Mouse (Mus musculus): Measurements from ENCODE around the gene Mri1. TPM values are rescaled to one million over a fixed set of nuclear protein-coding genes. Genes with fewer than 3 reads are reported as not detected.

Gene Mri1
- polyA plus RNA-seq, 1 experiment from 2014 or later = 45.0 TPM

DNA sequence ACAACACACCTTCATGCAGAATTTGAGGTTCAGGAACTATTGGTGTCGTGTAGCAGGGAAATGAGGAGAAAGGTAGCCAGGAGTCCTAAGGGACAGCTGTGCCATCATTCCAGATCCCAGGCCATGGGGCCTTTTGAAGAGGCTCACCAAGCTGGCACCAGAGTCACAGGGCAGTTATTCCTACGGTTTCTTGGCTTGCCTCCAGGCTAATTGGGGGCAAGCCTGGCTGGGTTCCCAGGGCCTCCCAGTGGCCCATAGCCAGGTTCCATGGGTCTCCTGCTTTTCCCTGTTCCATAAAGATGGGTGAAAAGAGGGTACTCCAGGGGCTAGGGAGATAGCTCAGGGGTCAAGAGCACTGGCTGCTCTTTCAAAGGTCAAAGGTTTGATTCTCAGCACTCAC lies 15.3 kb downstream of the Mri1 start:
- Histone ChIP-seq H3K4me2 (ENCODE audit: low read depth, low read length) (no peak overlapping the region), H3K27me3 (ENCODE audit: control insufficient read depth, insufficient read depth, low read length) (no peaks in the 10 kb centered on the region), H3K4me1 (ENCODE audit: control insufficient read depth, insufficient read depth, low read length) (peaks cover 21% of the 10 kb centered on the region), H3K9ac (ENCODE audit: low read length) (no peak overlapping the region), H3K4me3 (ENCODE audit: low read length) (no peak overlapping the region), H3K27ac (ENCODE audit: low read length) (peak overlapping the region; percentile 59), H3K36me3 (ENCODE audit: control insufficient read depth, insufficient read depth) (peaks cover 27% of the 10 kb centered on the region), H3K9me3 (replicated peaks; ENCODE audit: control insufficient read depth, low read length) (no peaks in the 10 kb centered on the region)
- no peak for ATAC-seq (replicated peaks; ENCODE audit: extremely low read depth, insufficient read depth, low FRiP score)
- 32% methylated on average over 2 of the region's 2 CpGs for WGBS

- Histone ChIP-seq H3K4me2 (ENCODE audit: low read depth, low read length) (no peak overlapping the region), H3K4me3 (ENCODE audit: low read length) (no peak overlapping the region), H3K27ac (ENCODE audit: low read length) (peak overlapping the region; percentile 59), H3K9me3 (replicated peaks; ENCODE audit: control insufficient read depth, low read length) (no peaks in the 10 kb centered on the region), H3K4me1 (ENCODE audit: control insufficient read depth, insufficient read depth, low read length) (peaks cover 22% of the 10 kb centered on the region), H3K27me3 (ENCODE audit: control insufficient read depth, insufficient read depth, low read length) (no peaks in the 10 kb centered on the region), H3K36me3 (ENCODE audit: control insufficient read depth, insufficient read depth) (peaks cover 21% of the 10 kb centered on the region), H3K9ac (ENCODE audit: low read length) (peak overlapping the region; percentile 30; the same call in 1 of the 2 replicates)
- ATAC-seq (replicated peaks; ENCODE audit: extremely low read depth, insufficient read depth, low FRiP score) = no peak
- 36% methylated on average over 6 of the region's 6 CpGs for WGBS
These were observed 16.0 kb downstream of the Mri1 start for GRCm38 (mm10) chr8:84241167-84241566.

- H3K27me3 ChIP-seq (ENCODE audit: control insufficient read depth, insufficient read depth, low read length) = no peaks in the 10 kb centered on the region
- H3K4me2 ChIP-seq (ENCODE audit: low read depth, low read length) = peak overlapping the region; percentile 85
- peak overlapping the region; percentile 75 for H3K9ac ChIP-seq (ENCODE audit: low read length)
- 12% methylated on average over 19 of the region's 19 CpGs for WGBS
- H3K36me3 ChIP-seq (ENCODE audit: control insufficient read depth, insufficient read depth) = no peaks in the 10 kb centered on the region
- H3K9me3 ChIP-seq (replicated peaks; ENCODE audit: control insufficient read depth, low read length) = no peaks in the 10 kb centered on the region
- peak overlapping the region; percentile 74 for H3K27ac ChIP-seq (ENCODE audit: low read length)
- peaks cover 30% of the 10 kb centered on the region for H3K4me1 ChIP-seq (ENCODE audit: control insufficient read depth, insufficient read depth, low read length)
- H3K4me3 ChIP-seq (ENCODE audit: low read length) = peak overlapping the region; percentile 89
- no peak for ATAC-seq (replicated peaks; ENCODE audit: extremely low read depth, insufficient read depth, low FRiP score)
These were observed 19.4 kb downstream of the Mri1 start for GRCm38 (mm10) chr8:84237542-84238229.

- H3K4me2 ChIP-seq (ENCODE audit: low read depth, low read length) = peak within 1 kb of the TSS; percentile 85
- ATAC-seq (replicated peaks; ENCODE audit: extremely low read depth, insufficient read depth, low FRiP score) = peak; percentile 97
These were observed 20.1 kb downstream of the Mri1 start, which contains the start of gene Zswim4 for GRCm38 (mm10) chr8:84236998-84237473. Zswim4 (minus strand) TSS chr8:84237055.

GRCm38 (mm10) chr8:84236410-84236997 lies 20.6 kb downstream of the Mri1 start:
- Histone ChIP-seq H3K36me3 (ENCODE audit: control insufficient read depth, insufficient read depth) (no peaks in the 10 kb centered on the region), H3K27ac (ENCODE audit: low read length) (peak overlapping the region; percentile 68), H3K4me2 (ENCODE audit: low read depth, low read length) (peak overlapping the region; percentile 76), H3K4me3 (ENCODE audit: low read length) (peak overlapping the region; percentile 89), H3K9ac (ENCODE audit: low read length) (peak overlapping the region; percentile 97), H3K4me1 (ENCODE audit: control insufficient read depth, insufficient read depth, low read length) (peaks cover 22% of the 10 kb centered on the region), H3K9me3 (replicated peaks; ENCODE audit: control insufficient read depth, low read length) (no peaks in the 10 kb centered on the region), H3K27me3 (ENCODE audit: control insufficient read depth, insufficient read depth, low read length) (no peaks in the 10 kb centered on the region)
- peak; percentile 4; the same call in 1 of the 2 replicates for ATAC-seq (replicated peaks; ENCODE audit: extremely low read depth, insufficient read depth, low FRiP score)
- WGBS = under 1% methylated on average over 30 of the region's 30 CpGs

More at GRCm38 (mm10) chr8:84236998-84237473, 20.1 kb downstream of the Mri1 start, which contains the start of gene Zswim4:
- Histone ChIP-seq H3K9ac (ENCODE audit: low read length) (peak within 1 kb of the TSS; percentile 97), H3K4me1 (ENCODE audit: control insufficient read depth, insufficient read depth, low read length) (peaks cover 27% of the 10 kb centered on the region), H3K36me3 (ENCODE audit: control insufficient read depth, insufficient read depth) (no peaks in the 10 kb centered on the region), H3K27me3 (ENCODE audit: control insufficient read depth, insufficient read depth, low read length) (no peaks in the 10 kb centered on the region), H3K27ac (ENCODE audit: low read length) (peak within 1 kb of the TSS; percentile 74), H3K4me3 (ENCODE audit: low read length) (peak within 1 kb of the TSS; percentile 89), H3K9me3 (replicated peaks; ENCODE audit: control insufficient read depth, low read length) (no peaks in the 10 kb centered on the region)
- WGBS = under 1% methylated on average over 35 of the region's 35 CpGs

DNA sequence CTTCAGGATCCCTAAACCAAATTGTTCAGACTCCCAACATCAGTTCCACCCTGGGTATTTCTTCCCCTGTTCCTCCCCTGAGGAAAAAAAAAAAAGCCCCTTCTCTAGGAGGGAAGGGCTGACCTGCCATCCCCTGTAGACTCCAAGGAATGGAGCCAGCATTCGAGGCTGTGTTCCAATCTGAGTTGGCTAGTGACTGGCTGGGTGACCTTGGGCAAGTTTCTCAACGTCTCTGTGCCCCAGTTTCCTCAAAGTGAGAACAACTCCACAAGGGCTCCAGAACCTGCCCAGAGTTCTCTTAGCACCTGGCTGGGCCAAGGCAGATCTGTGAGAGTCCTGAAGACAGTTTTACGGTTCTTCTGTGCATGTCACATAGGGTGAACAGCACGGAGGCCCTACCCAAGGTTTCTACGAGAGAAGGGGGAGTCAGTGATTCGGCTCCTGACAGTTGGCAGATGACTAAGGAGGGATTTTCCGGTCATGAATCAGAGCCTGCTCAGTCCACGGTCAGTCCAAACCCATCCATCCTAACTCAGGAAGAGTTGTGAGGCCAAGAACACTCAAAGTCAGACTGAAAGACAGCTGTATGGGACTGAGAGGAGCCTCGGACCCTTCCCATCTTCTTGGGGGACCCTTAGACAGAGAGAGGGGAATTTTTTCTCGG lies 21.2 kb downstream of the Mri1 start:
- H3K27me3 ChIP-seq (ENCODE audit: control insufficient read depth, insufficient read depth, low read length) = no peaks in the 10 kb centered on the region
- peak overlapping the region; percentile 97 for H3K9ac ChIP-seq (ENCODE audit: low read length)
- no peaks in the 10 kb centered on the region; the same call in 1 of the 2 replicates for H3K36me3 ChIP-seq (ENCODE audit: control insufficient read depth, insufficient read depth)
- ATAC-seq (replicated peaks; ENCODE audit: extremely low read depth, insufficient read depth, low FRiP score) = no peak
- peak overlapping the region; percentile 76 for H3K4me2 ChIP-seq (ENCODE audit: low read depth, low read length)
- peak overlapping the region; percentile 89 for H3K4me3 ChIP-seq (ENCODE audit: low read length)
- 26% methylated on average over 10 of the region's 10 CpGs for WGBS
- peaks cover 17% of the 10 kb centered on the region for H3K4me1 ChIP-seq (ENCODE audit: control insufficient read depth, insufficient read depth, low read length)
- peak overlapping the region; percentile 68 for H3K27ac ChIP-seq (ENCODE audit: low read length)
- H3K9me3 ChIP-seq (replicated peaks; ENCODE audit: control insufficient read depth, low read length) = no peaks in the 10 kb centered on the region

GRCm38 (mm10) chr8:84233055-84233454 lies 24.1 kb downstream of the Mri1 start:
- H3K4me2 ChIP-seq (ENCODE audit: low read depth, low read length) = no peak overlapping the region
- H3K9ac ChIP-seq (ENCODE audit: low read length) = no peak overlapping the region
- H3K4me3 ChIP-seq (ENCODE audit: low read length) = no peak overlapping the region
- ATAC-seq (replicated peaks; ENCODE audit: extremely low read depth, insufficient read depth, low FRiP score) = no peak
- no peaks in the 10 kb centered on the region for H3K27me3 ChIP-seq (ENCODE audit: control insufficient read depth, insufficient read depth, low read length)
- H3K4me1 ChIP-seq (ENCODE audit: control insufficient read depth, insufficient read depth, low read length) = peaks cover 14% of the 10 kb centered on the region
- WGBS = 84% methylated on average over 2 of the region's 2 CpGs
- H3K9me3 ChIP-seq (replicated peaks; ENCODE audit: control insufficient read depth, low read length) = no peaks in the 10 kb centered on the region
- H3K27ac ChIP-seq (ENCODE audit: low read length) = no peak overlapping the region
- H3K36me3 ChIP-seq (ENCODE audit: control insufficient read depth, insufficient read depth) = peaks cover 17% of the 10 kb centered on the region

- no peak overlapping the region for H3K9ac ChIP-seq (ENCODE audit: low read length)
- no peak overlapping the region for H3K4me2 ChIP-seq (ENCODE audit: low read depth, low read length)
- 78% methylated on average over 17 of the region's 17 CpGs for WGBS
- H3K4me3 ChIP-seq (ENCODE audit: low read length) = no peak overlapping the region
- peaks cover 3% of the 10 kb centered on the region for H3K4me1 ChIP-seq (ENCODE audit: control insufficient read depth, insufficient read depth, low read length)
- H3K36me3 ChIP-seq (ENCODE audit: control insufficient read depth, insufficient read depth) = peaks cover 28% of the 10 kb centered on the region
- no peaks in the 10 kb centered on the region for H3K9me3 ChIP-seq (replicated peaks; ENCODE audit: control insufficient read depth, low read length)
- H3K27ac ChIP-seq (ENCODE audit: low read length) = no peak overlapping the region
- no peak for ATAC-seq (replicated peaks; ENCODE audit: extremely low read depth, insufficient read depth, low FRiP score)
- no peaks in the 10 kb centered on the region for H3K27me3 ChIP-seq (ENCODE audit: control insufficient read depth, insufficient read depth, low read length)
These were observed 26.4 kb downstream of the Mri1 start for GRCm38 (mm10) chr8:84230735-84231134.

All from heart, embryonic 16.5 days (tissue).